In genomic region chr14:25738591-25739001, GRCm38 (mm10) we compare ENCODE assay signal across 7 mouse cellular contexts. TPM values are rescaled to one million over a fixed set of nuclear protein-coding genes. Genes with fewer than 3 reads are reported as not detected.
DNase-seq lines count a peak whose midpoint lies in the region; ATAC-seq and TF ChIP-seq lines count a peak whose summit lies in the region.

No protein-coding gene starts in this region.

- H3K36me3 ChIP-seq in hindbrain, embryonic 13.5 days = no peaks in the 10 kb centered on the region
- no peaks in the 10 kb centered on the region for H3K36me3 ChIP-seq in lung, postnatal 0 days (ENCODE audit: insufficient read depth, low read length)

- H3K4me1 ChIP-seq in hindbrain, embryonic 13.5 days (replicated peaks) = peaks cover 61% of the 10 kb centered on the region
- peaks cover 33% of the 10 kb centered on the region; the same call in 1 of the 2 replicates for H3K4me1 ChIP-seq in lung, postnatal 0 days (ENCODE audit: insufficient read depth, low read depth, low read length)

- TF ChIP-seq EP300 in lung, postnatal 0 days (IDR thresholded peaks at IDR 0.05) = no peak

- no peak for ATAC-seq in hindbrain, embryonic 13.5 days (ENCODE audit: low FRiP score)
- peak; percentile 26 for ATAC-seq in lung, postnatal 0 days

- H3K27me3 ChIP-seq in hindbrain, embryonic 13.5 days = no peaks in the 10 kb centered on the region
- no peaks in the 10 kb centered on the region for H3K27me3 ChIP-seq in lung, postnatal 0 days (replicated peaks; ENCODE audit: insufficient read depth, low read length)

- no peak overlapping the region for H3K4me3 ChIP-seq in hindbrain, embryonic 13.5 days
- no peak overlapping the region for H3K4me3 ChIP-seq in lung, postnatal 0 days (ENCODE audit: low read depth, low read length)

- no peaks in the 10 kb centered on the region for H3K9me3 ChIP-seq in hindbrain, embryonic 13.5 days
- no peaks in the 10 kb centered on the region for H3K9me3 ChIP-seq in lung, postnatal 0 days (ENCODE audit: low read length)

- no peak for TF ChIP-seq CTCF in lung, postnatal 0 days (IDR thresholded peaks at IDR 0.05)

- H3K27ac ChIP-seq in hindbrain, embryonic 13.5 days = peak overlapping the region; percentile 35; the same call in 1 of the 2 replicates
- H3K27ac ChIP-seq in lung, postnatal 0 days (ENCODE audit: low read length) = no peak overlapping the region

- no peak overlapping the region for H3K4me2 ChIP-seq in hindbrain, embryonic 13.5 days
- H3K4me2 ChIP-seq in lung, postnatal 0 days (replicated peaks; ENCODE audit: low read depth, low read length) = no peak overlapping the region

- WGBS in hindbrain, embryonic 13.5 days = 51% methylated on average over 14 of the region's 14 CpGs
- 32% methylated on average over 14 of the region's 14 CpGs for WGBS in lung, postnatal 0 days

- peak overlapping the region; percentile 8; the same call in 1 of the 2 replicates for H3K9ac ChIP-seq in hindbrain, embryonic 13.5 days
- H3K9ac ChIP-seq in lung, postnatal 0 days (replicated peaks; ENCODE audit: low read depth) = no peak overlapping the region

- peak; percentile 30 for DNase-seq in right cerebral cortex, postnatal 14 days
- no peak for DNase-seq in right cerebral cortex, adult 18-20 months
- peak; percentile 57 for DNase-seq in gastrocnemius, postnatal 10 days
- DNase-seq in lung, postnatal 0 days (ENCODE audit: low spot score) = peak; percentile 71
- no peak for DNase-seq in yolk sac, embryonic 10.5 days (ENCODE audit: low spot score)
- DNase-seq in retina, postnatal 1 day = no peak

RNA-seq across cellular contexts. Expression of gene Zcchc24, which starts 30.2 kb away (rescaled TPM):
- 10 to 100 TPM; 65.9 to 66.6 TPM for total RNA-seq in gastrocnemius, postnatal 10 days (2021)
- 11.9 and 12.2 TPM in 2 replicates for polyA plus RNA-seq in hindbrain, embryonic 13.5 days (2015; fragmentation: Nextera tagmentation; extraction: Ambion mirVana)
- 19.3 and 19.5 TPM in 2 replicates for polyA plus RNA-seq in lung, postnatal 0 days (2015; fragmentation: Nextera tagmentation; extraction: Ambion mirVana)

RNA-seq across cellular contexts. Expression of gene Ppif, which starts 44.6 kb away (rescaled TPM):
- 10 to 100 TPM; 35.7 to 39.2 TPM for total RNA-seq in gastrocnemius, postnatal 10 days (2021)
- 28.0 and 32.0 TPM in 2 replicates for polyA plus RNA-seq in hindbrain, embryonic 13.5 days (2015; fragmentation: Nextera tagmentation; extraction: Ambion mirVana)
- 11.2 and 13.8 TPM in 2 replicates for polyA plus RNA-seq in lung, postnatal 0 days (2015; fragmentation: Nextera tagmentation; extraction: Ambion mirVana)

Comparison
In these comparisons a context has a peak if more than half of its experiments do, and no peak if none do; other contexts are left out.
1. DNase-seq: peak in right cerebral cortex, postnatal 14 days (single experiment), gastrocnemius, postnatal 10 days (single experiment) and lung, postnatal 0 days (single experiment); none in right cerebral cortex, adult 18-20 months (single experiment), yolk sac, embryonic 10.5 days (single experiment) and retina, postnatal 1 day (single experiment).